Mouse (Mus musculus) cortical plate, adult 2 months (tissue): ENCODE data around the gene Lpp.

Experiments
- CTCF ChIP-seq: fragments of 200-500 bp; IDR thresholded peaks from 2 replicates; pipeline ENCODE4 v1.5.1; 2011; ENCODE audit warnings: mild to moderate bottlenecking, control low read depth, low read length; ENCODE audit not compliant: insufficient read depth; ENCODE audit errors: extremely low read depth
- POLR2A ChIP-seq: fragments of 200-500 bp; IDR thresholded peaks from 2 replicates; pipeline ENCODE4 v1.6.1; 2011; ENCODE audit warnings: mild to moderate bottlenecking, low read length, control low read depth; ENCODE audit not compliant: insufficient read depth; ENCODE audit errors: extremely low read depth

GRCm38 (mm10) chr16:24915470-24915869, 522.2 kb downstream of the Lpp start:
- no peak for TF ChIP-seq POLR2A
- TF ChIP-seq CTCF = no peak
